Mouse (Mus musculus) left cerebral cortex, postnatal 25 days (tissue): ENCODE measurements around the gene Olfr768. TPM values are rescaled to one million over a fixed set of nuclear protein-coding genes. Genes with fewer than 3 reads are reported as not detected.
"Not testable (repeated sequence)": the region's sequence is repeated elsewhere in the genome, so short reads cannot be mapped to it uniquely, and the experiment has no call there.

Experiments used
- DNase-seq, 2 experiments: peaks; one replicate each; pipeline ENCODE4 v3.0.0; 2022; ENCODE audit warnings: low spot score in 2 of 2, mixed read lengths in 1 of 2
- intact Hi-C: fragments of 180-260 bp; cut with DNase I; formaldehyde crosslinking; loops from one replicate; pipeline ENCODE4 v1.15.1; 2025
- total RNA-seq, 2 experiments: library from RNA; stranded (reverse); gene quantifications; 2 replicates each; pipeline ENCODE4 v1.2.3; 2021

Gene Olfr768
- not detected for total RNA-seq

- intact Hi-C loops: no loop called here
- DNase-seq: no peak
These were observed at the start of gene Olfr768 for GRCm38 (mm10) chr10:129099275-129099674. TSS of gene Olfr768 (minus strand) at chr10:129099375.

- intact Hi-C loops: no loop called here
- no peak for DNase-seq
These were observed 39.7 kb upstream of the Olfr768 start, which contains the start of gene Olfr770 for GRCm38 (mm10) chr10:129138898-129139297. TSS of gene Olfr770 (minus strand) at chr10:129138998.

- DNase-seq: no peak
- intact Hi-C loops: no loop called here
These were observed 18.6 kb upstream of the Olfr768 start, which contains the start of gene Olfr769 for GRCm38 (mm10) chr10:129117761-129118160. TSS of gene Olfr769 (minus strand) at chr10:129117861.

GRCm38 (mm10) chr10:129115146-129115545 lies 16.0 kb upstream of the Olfr768 start:
- intact Hi-C loops: no loop called here
- DNase-seq: no peak

GRCm38 (mm10) chr10:129101231-129101630 lies 2.1 kb upstream of the Olfr768 start:
- intact Hi-C loops: no loop called here
- DNase-seq: no peak

- intact Hi-C loops, DNase-seq: not testable (repeated sequence)
These were observed 16.4 kb downstream of the Olfr768 start, which contains the start of gene Olfr767 for GRCm38 (mm10) chr10:129082810-129083209. TSS of gene Olfr767 (minus strand) at chr10:129082910.

- no peak for DNase-seq
- intact Hi-C loops: no loop called here
These were observed 30.3 kb downstream of the Olfr768 start, which contains the start of gene Olfr766-ps1 for GRCm38 (mm10) chr10:129068877-129069276. TSS of gene Olfr766-ps1 (minus strand) at chr10:129068977.

- intact Hi-C loops, DNase-seq: not testable (repeated sequence)
These were observed 49.3 kb downstream of the Olfr768 start, which contains the start of gene Olfr765 for GRCm38 (mm10) chr10:129049898-129050297. TSS of gene Olfr765 (minus strand) at chr10:129049998.

Other genes starting within 250 kb of the Olfr768 start
- gene Gdf11, start 207.7 kb downstream of the Olfr768 start, total RNA-seq: 10 to 100 TPM; 12.8 to 14.9 TPM
- 10 to 100 TPM; 65.0 to 74.0 TPM for gene Cd63, start 198.4 kb downstream of the Olfr768 start, total RNA-seq
- gene Rdh5, start 176.5 kb downstream of the Olfr768 start, total RNA-seq: 1 to 10 TPM; 6.0 to 8.2 TPM
- 10 to 100 TPM; 81.4 to 86.2 TPM for gene Bloc1s1, start 175.3 kb downstream of the Olfr768 start, total RNA-seq
- 10 to 100 TPM; 12.4 to 15.5 TPM for gene Itga7, start 165.6 kb downstream of the Olfr768 start, total RNA-seq
- not detected for gene Mettl7b, start 138.4 kb downstream of the Olfr768 start, total RNA-seq
- gene Olfr9, start 109.9 kb downstream of the Olfr768 start, total RNA-seq: not detected
- gene Olfr763, start 88.6 kb downstream of the Olfr768 start, total RNA-seq: not detected
- gene Olfr764-ps1, start 59.5 kb downstream of the Olfr768 start, total RNA-seq: not detected
- not detected for gene Olfr765, start 49.4 kb downstream of the Olfr768 start, total RNA-seq
- gene Olfr766-ps1, start 30.4 kb downstream of the Olfr768 start, total RNA-seq: not detected
- not detected for gene Olfr767, start 16.5 kb downstream of the Olfr768 start, total RNA-seq
- not detected for gene Olfr769, start 18.5 kb upstream of the Olfr768 start, total RNA-seq
- gene Olfr770, start 39.6 kb upstream of the Olfr768 start, total RNA-seq: not detected
- gene Olfr771, start 65.4 kb upstream of the Olfr768 start, total RNA-seq: not detected
- gene Olfr772, start 78.5 kb upstream of the Olfr768 start, total RNA-seq: not detected
- gene Olfr773, start 88.0 kb upstream of the Olfr768 start, total RNA-seq: not detected
- not detected for gene Olfr774, start 136.8 kb upstream of the Olfr768 start, total RNA-seq
- not detected for gene Olfr775, start 149.0 kb upstream of the Olfr768 start, total RNA-seq
- gene Olfr776, start 159.8 kb upstream of the Olfr768 start, total RNA-seq: not detected
- gene Olfr777, start 172.1 kb upstream of the Olfr768 start, total RNA-seq: not detected
- gene Olfr780, start 218.7 kb upstream of the Olfr768 start, total RNA-seq: not detected
- gene Olfr781, start 229.5 kb upstream of the Olfr768 start, total RNA-seq: not detected
- not detected for gene Olfr782, start 249.5 kb upstream of the Olfr768 start, total RNA-seq